Mouse (Mus musculus) lung, embryonic 14.5 days (tissue): ENCODE measurements around the gene Pik3ap1. TPM values are rescaled to one million over a fixed set of nuclear protein-coding genes. Genes with fewer than 3 reads are reported as not detected.

Experiments
- ATAC-seq: fragments of 200-750 bp; cut with Nextera tagmentation; 2 replicates; pipeline ENCODE4 v1.8.0; 2017; ENCODE audit warnings: mild to moderate bottlenecking, moderate TSS enrichment, moderate library complexity; ENCODE audit not compliant: insufficient read depth
- DNase-seq: peaks from one replicate; pipeline ENCODE4 v3.0.0-alpha.2; 2015
- H3K27ac ChIP-seq: fragments of 300-500 bp; sonication (generic); 2 replicates; pipeline ENCODE4 v1.5.1; 2014; ENCODE audit warnings: low read depth, mild to moderate bottlenecking, moderate library complexity
- H3K27me3 ChIP-seq: fragments of 300-500 bp; sonication (generic); 2 replicates; pipeline ENCODE4 v1.6.1; 2014; ENCODE audit warnings: low read length, control low read depth; ENCODE audit not compliant: insufficient read depth
- H3K36me3 ChIP-seq: fragments of 300-500 bp; sonication (generic); 2 replicates; pipeline ENCODE4 v1.6.1; 2014; ENCODE audit warnings: control low read depth; ENCODE audit not compliant: insufficient read depth
- H3K4me1 ChIP-seq: fragments of 300-500 bp; sonication (generic); 2 replicates; pipeline ENCODE4 v1.6.1; 2014; ENCODE audit warnings: antibody characterized with exemption, control low read depth; ENCODE audit not compliant: insufficient read depth
- H3K4me2 ChIP-seq: fragments of 300-500 bp; sonication (generic); 2 replicates; pipeline ENCODE4 v1.6.1; 2014; ENCODE audit warnings: mild to moderate bottlenecking
- H3K4me3 ChIP-seq: fragments of 300-500 bp; sonication (generic); 2 replicates; pipeline ENCODE4 v1.5.1; 2014; ENCODE audit warnings: low read depth, low read length
- H3K9ac ChIP-seq: fragments of 300-500 bp; sonication (generic); 2 replicates; pipeline ENCODE4 v1.6.1; 2014
- H3K9me3 ChIP-seq: fragments of 300-500 bp; sonication (generic); 2 replicates; pipeline ENCODE4 v1.6.1; 2016; ENCODE audit warnings: low read depth, low read length, control low read depth
- CTCF ChIP-seq: IDR thresholded peaks from 2 replicates; pipeline ENCODE4 v1.5.1; 2016; ENCODE audit warnings: antibody characterized with exemption, low read depth
- WGBS: fragments of 180-500 bp; shearing (Covaris S2); extraction: QIAGEN DNeasy Blood & Tissue Kit; methylation state at CpG from one replicate; pipeline ENCODE4 v1.1.7; 2014; 5-methylcytosine and 5-hydroxymethylcytosine counted together
- polyA plus RNA-seq: library from polyadenylated mRNA; unstranded; fragments of >200 nt; fragmentation: Nextera tagmentation; extraction: Ambion mirVana; gene quantifications from 2 replicates; pipeline ENCODE4 v1.2.1, GENCODE M21; 2014

Gene Pik3ap1
- polyA plus RNA-seq, 1 experiment from 2014 or later, result 2.7 TPM

GRCm38 (mm10) chr19:41301856-41302255 lies 83.0 kb downstream of the Pik3ap1 start:
- 43% methylated on average over 6 of the region's 6 CpGs for WGBS
- no peak overlapping the region for H3K4me2 ChIP-seq
- H3K4me1 ChIP-seq, result no peaks in the 10 kb centered on the region
- no peak for TF ChIP-seq CTCF
- ATAC-seq (no peak), DNase-seq (no peak)
- H3K36me3 ChIP-seq, result no peaks in the 10 kb centered on the region
- H3K27me3 ChIP-seq, result no peaks in the 10 kb centered on the region
- no peak overlapping the region for H3K4me3 ChIP-seq
- no peak overlapping the region for H3K9ac ChIP-seq
- no peak overlapping the region for H3K27ac ChIP-seq
- no peaks in the 10 kb centered on the region for H3K9me3 ChIP-seq

GRCm38 (mm10) chr19:41299446-41299845 lies 85.5 kb downstream of the Pik3ap1 start:
- 79% methylated on average over 8 of the region's 8 CpGs for WGBS

GRCm38 (mm10) chr19:41290952-41291619 lies 93.8 kb downstream of the Pik3ap1 start:
- TF ChIP-seq CTCF, result peak; percentile 71
- Histone ChIP-seq H3K4me3 (no peak overlapping the region), H3K27me3 (no peaks in the 10 kb centered on the region), H3K27ac (no peak overlapping the region), H3K9me3 (no peaks in the 10 kb centered on the region), H3K36me3 (no peaks in the 10 kb centered on the region), H3K4me2 (no peak overlapping the region), H3K4me1 (no peaks in the 10 kb centered on the region), H3K9ac (no peak overlapping the region)
- DNase-seq, result peak; percentile 43
- 55% methylated on average over 5 of the region's 5 CpGs for WGBS
- ATAC-seq, result no peak

More at GRCm38 (mm10) chr19:41299446-41299845, 85.5 kb downstream of the Pik3ap1 start:
- ATAC-seq (no peak), DNase-seq (no peak)
- Histone ChIP-seq H3K27me3 (no peaks in the 10 kb centered on the region), H3K9me3 (no peaks in the 10 kb centered on the region), H3K4me1 (no peaks in the 10 kb centered on the region), H3K9ac (no peak overlapping the region), H3K4me2 (no peak overlapping the region), H3K27ac (no peak overlapping the region), H3K36me3 (no peaks in the 10 kb centered on the region), H3K4me3 (no peak overlapping the region)
- TF ChIP-seq CTCF, result no peak

GRCm38 (mm10) chr19:41288568-41288967 lies 96.3 kb downstream of the Pik3ap1 start:
- DNase-seq (no peak), ATAC-seq (no peak)
- H3K27ac ChIP-seq, result no peak overlapping the region
- no peaks in the 10 kb centered on the region for H3K27me3 ChIP-seq
- no peaks in the 10 kb centered on the region for H3K9me3 ChIP-seq
- no peak overlapping the region for H3K4me3 ChIP-seq
- no peaks in the 10 kb centered on the region for H3K4me1 ChIP-seq
- no peaks in the 10 kb centered on the region for H3K36me3 ChIP-seq
- H3K4me2 ChIP-seq, result no peak overlapping the region
- WGBS, result 68% methylated on average over 6 of the region's 6 CpGs
- no peak for TF ChIP-seq CTCF
- no peak overlapping the region for H3K9ac ChIP-seq

- Histone ChIP-seq H3K9ac (no peak overlapping the region), H3K27me3 (no peaks in the 10 kb centered on the region), H3K4me3 (no peak overlapping the region), H3K4me1 (no peaks in the 10 kb centered on the region), H3K27ac (no peak overlapping the region), H3K4me2 (no peak overlapping the region), H3K9me3 (no peaks in the 10 kb centered on the region), H3K36me3 (no peaks in the 10 kb centered on the region)
- TF ChIP-seq CTCF, result no peak
- 82% methylated on average over 7 of the region's 7 CpGs for WGBS
- DNase-seq (no peak), ATAC-seq (no peak)
Observed at GRCm38 (mm10) chr19:41287224-41287623, 97.7 kb downstream of the Pik3ap1 start.

- Histone ChIP-seq H3K27me3 (no peaks in the 10 kb centered on the region), H3K27ac (no peak overlapping the region), H3K36me3 (no peaks in the 10 kb centered on the region), H3K4me1 (no peaks in the 10 kb centered on the region), H3K4me3 (no peak overlapping the region), H3K9ac (no peak overlapping the region), H3K4me2 (no peak overlapping the region), H3K9me3 (no peaks in the 10 kb centered on the region)
- DNase-seq (no peak), ATAC-seq (no peak)
- WGBS, result 26% methylated on average over 6 of the region's 6 CpGs
- no peak for TF ChIP-seq CTCF
Observed at GRCm38 (mm10) chr19:41284515-41284914, 100.4 kb downstream of the Pik3ap1 start.

- WGBS, result 52% methylated on average over 5 of the region's 5 CpGs
- ATAC-seq, result no peak
- Histone ChIP-seq H3K4me2 (no peak overlapping the region), H3K4me1 (no peaks in the 10 kb centered on the region), H3K4me3 (no peak overlapping the region), H3K9me3 (no peaks in the 10 kb centered on the region), H3K9ac (no peak overlapping the region), H3K27me3 (no peaks in the 10 kb centered on the region), H3K36me3 (no peaks in the 10 kb centered on the region), H3K27ac (no peak overlapping the region)
- no peak for DNase-seq
- no peak for TF ChIP-seq CTCF
Observed at GRCm38 (mm10) chr19:41282718-41283117, 102.2 kb downstream of the Pik3ap1 start.

GRCm38 (mm10) chr19:41282216-41282615 lies 102.7 kb downstream of the Pik3ap1 start:
- Histone ChIP-seq H3K27me3 (no peaks in the 10 kb centered on the region), H3K4me1 (no peaks in the 10 kb centered on the region), H3K9me3 (no peaks in the 10 kb centered on the region), H3K9ac (no peak overlapping the region), H3K27ac (no peak overlapping the region), H3K4me2 (no peak overlapping the region), H3K4me3 (no peak overlapping the region), H3K36me3 (no peaks in the 10 kb centered on the region)
- TF ChIP-seq CTCF, result no peak
- DNase-seq (no peak), ATAC-seq (no peak)
- 73% methylated on average over 4 of the region's 4 CpGs for WGBS
